Mouse (Mus musculus) right cerebral cortex, adult 18-20 months (tissue): ENCODE measurements at regions not wholly inside any gene's neighbourhood (a gene's known extent, or its start where the extent isn't known, plus 50 kb on each side); places are given as distances from the start of the nearest gene placed in this dataset.

Experiments
- DNase-seq: peaks from one replicate; pipeline ENCODE4 v3.0.0; 2022; ENCODE audit warnings: mixed read lengths

DNA sequence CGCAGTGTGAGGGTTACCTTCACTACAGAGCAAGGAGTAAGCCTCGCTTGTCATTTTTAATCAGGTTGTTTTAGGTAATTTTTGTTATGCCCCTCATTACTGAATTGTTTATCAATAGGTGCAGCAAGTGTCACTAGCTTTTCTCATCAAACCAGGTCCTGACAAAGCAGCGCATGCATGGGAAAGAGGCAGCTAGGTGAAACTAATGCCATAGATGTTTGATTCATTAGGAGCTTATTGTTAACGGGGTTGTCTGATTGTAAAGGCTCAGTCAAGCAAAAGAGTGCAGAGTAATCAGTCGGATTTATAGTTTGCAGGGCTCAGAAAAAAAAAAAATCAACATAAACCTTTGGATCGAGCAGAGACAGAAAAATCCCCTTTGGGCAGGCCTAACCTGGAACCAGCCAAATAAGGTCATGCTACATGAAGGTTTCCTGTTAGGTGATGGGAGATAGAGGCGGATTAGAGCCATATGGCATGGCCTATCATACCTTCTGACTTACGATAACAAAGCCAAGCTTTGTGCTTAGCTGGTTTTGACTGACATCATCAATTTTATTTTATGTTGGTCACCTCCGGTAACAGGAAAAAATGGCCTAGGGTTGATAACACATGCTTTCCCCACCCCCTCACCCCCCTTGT is 52.4 kb upstream of the Zeb2 start:
- no peak for DNase-seq

DNA sequence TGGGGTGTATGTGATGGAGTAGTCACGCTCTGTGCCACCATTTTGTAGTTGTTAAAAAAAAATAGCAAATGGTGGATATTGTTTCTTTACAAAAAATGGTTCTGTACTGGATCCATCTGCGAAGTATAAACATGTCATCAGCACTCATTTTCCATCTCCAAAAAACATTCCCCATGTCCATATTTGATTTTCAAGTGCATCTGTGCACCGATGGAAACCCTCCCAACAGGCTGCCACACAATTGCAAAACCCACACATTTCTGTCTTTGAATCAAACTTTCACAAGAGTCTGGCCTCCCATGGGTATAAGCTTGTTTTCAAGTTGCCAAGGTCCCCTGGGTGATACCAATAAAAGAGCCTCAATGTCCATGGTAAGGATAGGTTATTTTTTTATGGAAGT is 51.4 kb upstream of the Zeb2 start:
- no peak for DNase-seq
